Mouse (Mus musculus): Measurements from ENCODE around the gene Ifna11. TPM values are rescaled to one million over a fixed set of nuclear protein-coding genes. Genes with fewer than 3 reads are reported as not detected.

The Ifna11 gene
- total and polyA plus RNA-seq, 3 experiments = not detected

DNA sequence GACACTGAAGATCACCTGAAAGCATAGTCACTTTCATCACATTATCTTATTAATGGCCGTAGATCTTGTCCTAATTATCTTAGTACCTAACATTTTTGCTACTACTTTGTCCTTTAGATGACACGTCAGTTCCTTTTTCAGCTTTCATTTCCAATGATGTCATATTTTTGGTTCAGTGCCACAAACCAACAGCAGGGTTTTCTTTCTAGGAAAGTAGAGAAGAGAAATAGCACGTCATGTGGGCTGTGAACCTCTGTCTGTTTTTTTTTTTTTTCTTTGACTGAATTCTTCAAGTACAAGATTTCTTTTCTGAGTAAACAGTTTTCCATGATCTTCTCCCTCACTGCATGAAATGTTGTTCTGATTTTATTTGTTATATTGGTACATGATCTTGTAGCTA is 20.3 kb downstream of the Ifna11 start:
- no peak for DNase-seq

GRCm38 (mm10) chr4:88841438-88841911 is 21.7 kb downstream of the Ifna11 start, which contains the start of gene Ifna4:
TSS of gene Ifna4 (plus strand) at chr4:88841861.
- DNase-seq = no peak

GRCm38 (mm10) chr4:88845334-88845733 is 25.6 kb downstream of the Ifna11 start:
- DNase-seq = no peak

DNA sequence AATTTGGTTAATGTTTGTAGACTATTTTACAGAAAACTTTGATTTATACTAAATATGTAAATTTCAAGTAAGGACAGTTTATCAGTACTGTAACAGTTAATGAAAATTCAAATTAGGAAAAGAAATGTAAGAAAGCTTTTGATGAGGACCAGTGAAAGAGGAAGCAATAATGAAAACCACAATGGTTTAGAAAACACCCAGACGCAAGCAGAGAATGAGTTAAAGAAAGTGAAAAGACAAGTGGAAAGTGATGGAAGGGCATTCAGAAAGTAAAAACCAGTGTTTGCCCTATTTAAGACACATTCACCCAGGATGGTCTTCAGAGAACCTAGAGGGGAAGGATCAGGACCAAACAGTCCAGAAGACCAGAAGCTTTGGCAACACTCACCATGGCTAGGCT is 29.9 kb downstream of the Ifna11 start, which contains the start of gene Ifna1:
Gene Ifna1, plus strand, starts transcription at position 390 of the 400 bp plus-strand sequence.
- no peak for DNase-seq

GRCm38 (mm10) chr4:88851026-88851763 is 31.4 kb downstream of the Ifna11 start:
- no peak for DNase-seq

- DNase-seq = no peak
Observed at GRCm38 (mm10) chr4:88859214-88859613, 39.5 kb downstream of the Ifna11 start.

GRCm38 (mm10) chr4:88863309-88863708 is 43.5 kb downstream of the Ifna11 start:
- no peak for DNase-seq

DNA sequence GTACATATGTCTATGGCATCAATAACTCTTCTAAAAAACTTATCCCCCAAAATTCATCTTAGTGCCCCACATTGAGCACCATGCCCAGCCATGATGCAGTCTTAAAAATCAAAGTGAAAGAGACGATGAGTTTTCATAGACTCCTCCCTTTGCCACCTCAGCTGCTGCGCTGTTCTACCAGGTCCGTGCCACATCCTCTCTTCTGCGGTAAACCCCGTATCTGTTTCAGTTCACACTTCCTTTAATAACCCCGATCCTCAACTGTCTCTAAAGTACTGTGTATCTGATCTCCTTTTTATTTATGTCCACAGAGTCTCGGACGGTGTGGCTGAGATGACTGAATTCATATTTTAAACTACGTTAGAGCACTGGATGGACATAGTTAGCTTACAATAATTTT is 44.8 kb downstream of the Ifna11 start:
- no peak for DNase-seq

DNA sequence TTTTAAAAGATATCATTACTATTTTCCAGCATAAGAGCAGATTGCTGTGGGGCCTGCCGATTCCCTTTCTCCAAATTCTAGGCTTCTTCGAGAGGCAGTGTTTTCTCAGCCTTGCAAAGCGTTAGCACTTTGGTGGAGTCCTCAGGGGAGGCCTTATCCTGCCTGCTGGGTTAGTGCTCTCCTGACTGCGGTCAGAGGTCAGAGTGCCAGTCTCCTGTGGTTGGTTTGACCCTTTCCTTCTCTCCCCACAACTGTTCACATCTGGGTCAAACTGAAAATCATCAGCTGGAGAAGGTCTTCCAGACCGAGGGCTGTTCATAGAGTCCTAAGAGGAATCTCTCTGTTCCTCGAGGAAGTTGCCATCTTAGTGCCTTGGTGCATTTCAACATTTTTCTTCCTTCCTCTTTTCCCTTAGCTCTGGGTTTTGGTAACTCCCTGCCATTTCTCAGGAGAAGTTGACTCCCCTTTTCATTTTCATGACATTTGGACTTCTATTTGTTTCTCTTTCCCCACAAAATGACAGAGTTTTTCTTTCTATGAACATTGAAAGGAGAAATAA is 45.3 kb downstream of the Ifna11 start:
- no peak for DNase-seq

GRCm38 (mm10) chr4:88867366-88867925 is 47.7 kb downstream of the Ifna11 start:
- peak; percentile 78 for DNase-seq

- DNase-seq = peak; percentile 32
Observed at GRCm38 (mm10) chr4:88867926-88868911, 48.5 kb downstream of the Ifna11 start.

Other genes with a start within 250 kb of the Ifna11 start
- not detected for gene Ifna14, start 248.2 kb upstream of the Ifna11 start, total RNA-seq (2021)
- not detected in 2 replicates for gene Ifna14, start 248.2 kb upstream of the Ifna11 start, polyA plus RNA-seq (2012; rRNA removed)
- gene Ifna9, start 227.6 kb upstream of the Ifna11 start, total RNA-seq (2021) = not detected
- 0.22 TPM in 1 of 2 replicates, not detected in the other for gene Ifna9, start 227.6 kb upstream of the Ifna11 start, polyA plus RNA-seq (2012; rRNA removed)
- gene Ifna12, start 216.6 kb upstream of the Ifna11 start, total RNA-seq (2021) = not detected
- gene Ifna12, start 216.6 kb upstream of the Ifna11 start, polyA plus RNA-seq (2012; rRNA removed) = not detected in 2 replicates
- gene C87499, start 185.5 kb upstream of the Ifna11 start, total RNA-seq (2021) = not detected
- not detected in 2 replicates for gene C87499, start 185.5 kb upstream of the Ifna11 start, polyA plus RNA-seq (2012; rRNA removed)
- not detected for gene Ifna13, start 175.5 kb upstream of the Ifna11 start, total RNA-seq (2021)
- not detected in 2 replicates for gene Ifna13, start 175.5 kb upstream of the Ifna11 start, polyA plus RNA-seq (2012; rRNA removed)
- gene Ifna16, start 143.0 kb upstream of the Ifna11 start, total RNA-seq (2021) = not detected
- not detected in 2 replicates for gene Ifna16, start 143.0 kb upstream of the Ifna11 start, polyA plus RNA-seq (2012; rRNA removed)
- not detected for gene Ifna2, start 136.0 kb upstream of the Ifna11 start, total RNA-seq (2021)
- gene Ifna2, start 136.0 kb upstream of the Ifna11 start, polyA plus RNA-seq (2012; rRNA removed) = not detected in 2 replicates
- not detected for gene Ifnab, start 128.6 kb upstream of the Ifna11 start, total RNA-seq (2021)
- gene Ifnab, start 128.6 kb upstream of the Ifna11 start, polyA plus RNA-seq (2012; rRNA removed) = not detected in 2 replicates
- gene Gm26566, start 98.2 kb upstream of the Ifna11 start, total RNA-seq (2021) = under 1 TPM in 1 of 2 experiments, not detected in 1; 0.38 TPM
- 0.76 and 1.0 TPM in 2 replicates for gene Gm26566, start 98.2 kb upstream of the Ifna11 start, polyA plus RNA-seq (2012; rRNA removed)
- gene Klhl9, start 97.5 kb upstream of the Ifna11 start, total RNA-seq (2021) = 10 to 100 TPM; 70.8 to 79.3 TPM
- gene Klhl9, start 97.5 kb upstream of the Ifna11 start, polyA plus RNA-seq (2012; rRNA removed) = 22.2 and 29.6 TPM in 2 replicates
- gene Gm13271, start 65.1 kb upstream of the Ifna11 start, total RNA-seq (2021) = not detected
- gene Gm13271, start 65.1 kb upstream of the Ifna11 start, polyA plus RNA-seq (2012; rRNA removed) = not detected in 2 replicates
- gene Gm13283, start 59.8 kb upstream of the Ifna11 start, total RNA-seq (2021) = not detected
- not detected in 2 replicates for gene Gm13283, start 59.8 kb upstream of the Ifna11 start, polyA plus RNA-seq (2012; rRNA removed)
- gene Gm13290, start 46.1 kb upstream of the Ifna11 start, total RNA-seq (2021) = not detected
- gene Gm13290, start 46.1 kb upstream of the Ifna11 start, polyA plus RNA-seq (2012; rRNA removed) = not detected in 2 replicates
- not detected for gene Gm13289, start 43.0 kb upstream of the Ifna11 start, total RNA-seq (2021)
- gene Gm13289, start 43.0 kb upstream of the Ifna11 start, polyA plus RNA-seq (2012; rRNA removed) = not detected in 2 replicates
- gene Gm13272, start 40.1 kb upstream of the Ifna11 start, total RNA-seq (2021) = not detected
- gene Gm13272, start 40.1 kb upstream of the Ifna11 start, polyA plus RNA-seq (2012; rRNA removed) = not detected in 2 replicates
- gene Ifnz, start 37.8 kb upstream of the Ifna11 start, total RNA-seq (2021) = not detected
- not detected in 2 replicates for gene Ifnz, start 37.8 kb upstream of the Ifna11 start, polyA plus RNA-seq (2012; rRNA removed)
- gene Gm13276, start 34.2 kb upstream of the Ifna11 start, total RNA-seq (2021) = not detected
- gene Gm13276, start 34.2 kb upstream of the Ifna11 start, polyA plus RNA-seq (2012; rRNA removed) = not detected in 2 replicates
- not detected for gene Gm13277, start 31.3 kb upstream of the Ifna11 start, total RNA-seq (2021)
- not detected in 2 replicates for gene Gm13277, start 31.3 kb upstream of the Ifna11 start, polyA plus RNA-seq (2012; rRNA removed)
- not detected for gene Gm13278, start 28.4 kb upstream of the Ifna11 start, total RNA-seq (2021)
- gene Gm13278, start 28.4 kb upstream of the Ifna11 start, polyA plus RNA-seq (2012; rRNA removed) = not detected in 2 replicates
- not detected for gene Gm13275, start 25.5 kb upstream of the Ifna11 start, total RNA-seq (2021)
- gene Gm13275, start 25.5 kb upstream of the Ifna11 start, polyA plus RNA-seq (2012; rRNA removed) = 0.22 TPM in 1 of 2 replicates, not detected in the other
- gene Gm13279, start 22.6 kb upstream of the Ifna11 start, total RNA-seq (2021) = not detected
- gene Gm13279, start 22.6 kb upstream of the Ifna11 start, polyA plus RNA-seq (2012; rRNA removed) = not detected in 2 replicates
- not detected for gene Gm13285, start 20.3 kb upstream of the Ifna11 start, total RNA-seq (2021)
- not detected in 2 replicates for gene Gm13285, start 20.3 kb upstream of the Ifna11 start, polyA plus RNA-seq (2012; rRNA removed)
- gene Gm13287, start 16.7 kb upstream of the Ifna11 start, total RNA-seq (2021) = not detected
- 0.22 TPM in 1 of 2 replicates, not detected in the other for gene Gm13287, start 16.7 kb upstream of the Ifna11 start, polyA plus RNA-seq (2012; rRNA removed)
- gene Gm13288, start 14.4 kb upstream of the Ifna11 start, total RNA-seq (2021) = not detected
- gene Gm13288, start 14.4 kb upstream of the Ifna11 start, polyA plus RNA-seq (2012; rRNA removed) = not detected in 2 replicates
- not detected for gene Ifna7, start 3.7 kb upstream of the Ifna11 start, total RNA-seq (2021)
- gene Ifna7, start 3.7 kb upstream of the Ifna11 start, polyA plus RNA-seq (2012; rRNA removed) = not detected in 2 replicates
- not detected for gene Ifna6, start 7.5 kb downstream of the Ifna11 start, total RNA-seq (2021)
- not detected in 2 replicates for gene Ifna6, start 7.5 kb downstream of the Ifna11 start, polyA plus RNA-seq (2012; rRNA removed)
- gene Ifna5, start 15.6 kb downstream of the Ifna11 start, total RNA-seq (2021) = not detected
- gene Ifna5, start 15.6 kb downstream of the Ifna11 start, polyA plus RNA-seq (2012; rRNA removed) = not detected in 2 replicates
- gene Ifna4, start 21.9 kb downstream of the Ifna11 start, total RNA-seq (2021) = not detected
- not detected in 2 replicates for gene Ifna4, start 21.9 kb downstream of the Ifna11 start, polyA plus RNA-seq (2012; rRNA removed)
- not detected for gene Ifna1, start 30.1 kb downstream of the Ifna11 start, total RNA-seq (2021)
- gene Ifna1, start 30.1 kb downstream of the Ifna11 start, polyA plus RNA-seq (2012; rRNA removed) = not detected in 2 replicates
- not detected for gene Ifne, start 60.2 kb downstream of the Ifna11 start, total RNA-seq (2021)
- not detected in 2 replicates for gene Ifne, start 60.2 kb downstream of the Ifna11 start, polyA plus RNA-seq (2012; rRNA removed)